Mouse (Mus musculus) urinary bladder, postnatal 4 days (tissue): ENCODE results near the gene Abtb1.

Experiments
- DNase-seq, 2 experiments: peaks; one replicate each; pipeline ENCODE4 v3.0.0; 2021 to 2022; ENCODE audit warnings: low spot score in 2 of 2

The Abtb1 gene

DNA sequence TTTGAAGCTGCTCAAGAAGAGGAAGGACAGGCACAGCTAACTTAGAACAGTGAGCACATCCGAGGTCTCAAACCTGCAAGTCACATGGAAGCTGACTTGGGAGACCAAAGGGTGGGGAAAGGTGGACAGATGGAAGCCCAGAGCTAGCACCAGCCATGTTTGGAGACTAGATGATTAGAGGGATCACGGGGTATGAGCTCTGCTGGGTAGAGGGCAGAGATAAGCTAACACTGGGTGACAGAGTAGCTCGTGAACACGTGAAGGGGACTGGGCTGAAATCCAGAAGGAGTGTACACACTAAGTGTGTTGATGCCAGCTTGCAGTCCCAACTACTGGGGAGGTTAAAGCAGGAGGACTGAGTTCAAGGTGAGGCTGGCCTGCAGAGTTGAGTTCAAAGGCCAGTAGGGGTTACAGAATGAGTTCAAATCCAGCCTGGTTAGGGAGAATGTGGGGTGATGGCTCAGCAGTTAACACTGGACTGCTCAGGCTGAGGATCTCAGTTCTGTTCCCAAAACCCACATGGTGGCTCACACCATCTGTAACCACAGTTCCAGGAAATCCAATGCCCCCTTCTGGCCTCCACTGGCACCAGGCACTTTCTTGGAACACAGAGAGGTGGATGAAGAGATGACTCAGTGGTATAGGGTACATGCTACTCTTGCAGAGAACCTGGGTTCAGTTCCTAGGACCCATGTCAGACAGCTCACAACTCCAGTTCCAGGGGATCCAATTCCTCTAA, 37.7 kb downstream of the Abtb1 start:
- no peak for DNase-seq

DNA sequence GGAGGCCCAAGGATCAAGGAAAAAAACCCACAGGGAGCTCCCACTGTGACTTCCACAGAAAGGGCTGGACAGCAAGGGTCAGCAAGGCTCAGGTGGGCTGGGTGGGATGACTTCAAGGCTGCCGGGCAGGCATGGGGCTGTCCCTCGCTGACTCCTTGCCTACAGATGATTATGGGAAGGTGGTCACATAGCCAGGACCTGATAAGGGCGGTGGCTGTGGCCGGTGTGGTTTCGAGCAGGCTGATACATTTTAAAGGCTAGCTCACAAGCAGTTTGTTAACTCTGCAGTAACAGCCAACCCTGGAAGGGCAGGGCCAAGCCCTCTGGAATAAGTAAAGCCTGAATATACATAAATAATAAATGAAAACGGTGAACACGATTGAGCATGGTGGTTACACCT, 38.7 kb downstream of the Abtb1 start:
- no peak for DNase-seq

DNA sequence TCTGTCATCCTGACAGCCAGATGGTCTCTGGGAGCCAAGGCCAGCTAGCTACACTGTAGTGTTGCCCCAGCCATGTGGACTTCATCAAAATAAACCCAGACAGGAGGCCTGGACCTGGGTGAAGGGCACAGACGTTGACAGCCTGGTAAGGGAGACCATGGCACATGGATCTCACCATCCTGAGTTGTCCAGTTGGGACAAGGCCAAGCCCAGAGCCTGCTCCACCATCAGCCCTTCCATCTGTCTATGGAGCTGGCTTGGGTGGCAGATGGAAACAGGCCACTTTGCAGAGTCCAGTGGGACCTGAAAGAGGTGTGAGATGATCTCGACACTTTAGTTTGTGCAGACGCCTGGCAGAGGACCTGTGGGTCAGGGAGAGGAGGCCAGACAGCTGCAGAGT, 41.0 kb downstream of the Abtb1 start:
- no peak for DNase-seq

GRCm38 (mm10) chr6:88800191-88800590, 41.6 kb downstream of the Abtb1 start:
- DNase-seq = no peak

DNA sequence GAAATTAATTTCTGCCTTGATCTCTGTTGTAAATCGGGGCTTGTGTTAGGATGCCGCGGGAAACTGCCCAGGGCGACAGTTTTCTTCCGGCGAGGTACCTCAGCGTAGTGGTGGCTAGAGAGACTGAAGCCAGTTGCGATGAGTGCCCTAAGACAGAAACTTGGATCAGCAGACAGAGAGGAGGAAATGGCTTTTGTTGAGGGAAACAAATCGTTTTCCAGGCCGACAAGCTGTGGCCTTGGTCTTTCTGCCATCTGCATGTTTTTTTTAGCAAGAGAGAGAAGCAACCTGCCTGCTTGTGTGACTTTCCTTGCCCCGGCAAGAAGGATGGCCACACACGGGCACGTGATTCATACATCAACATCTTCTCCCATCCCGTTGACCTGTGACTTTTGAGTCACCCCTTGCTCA, 47.2 kb downstream of the Abtb1 start:
- no peak for DNase-seq

GRCm38 (mm10) chr6:88793872-88794271, 47.9 kb downstream of the Abtb1 start:
- DNase-seq = no peak

DNA sequence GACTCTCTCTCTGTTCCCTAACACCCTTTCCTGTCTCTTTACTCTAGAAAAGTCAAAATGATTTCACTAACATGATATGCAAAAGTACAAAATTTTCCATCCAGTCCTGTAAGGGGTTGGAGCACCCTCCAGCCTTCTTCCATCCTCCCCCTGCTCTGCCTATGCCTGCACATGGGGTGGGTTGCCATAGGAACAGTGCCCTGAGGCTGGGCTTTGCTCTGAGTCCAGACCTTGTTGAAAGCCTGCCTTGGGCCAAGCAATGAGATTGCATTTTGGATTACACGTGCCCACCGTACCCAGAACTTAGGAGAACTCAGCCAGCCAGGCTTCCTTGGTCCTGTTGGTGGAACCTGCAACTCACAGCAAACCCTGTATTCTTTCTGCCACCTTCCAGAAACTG, 48.5 kb downstream of the Abtb1 start:
- DNase-seq = no peak

- DNase-seq = no peak
These were observed 49.6 kb downstream of the Abtb1 start for GRCm38 (mm10) chr6:88792147-88792691.

DNA sequence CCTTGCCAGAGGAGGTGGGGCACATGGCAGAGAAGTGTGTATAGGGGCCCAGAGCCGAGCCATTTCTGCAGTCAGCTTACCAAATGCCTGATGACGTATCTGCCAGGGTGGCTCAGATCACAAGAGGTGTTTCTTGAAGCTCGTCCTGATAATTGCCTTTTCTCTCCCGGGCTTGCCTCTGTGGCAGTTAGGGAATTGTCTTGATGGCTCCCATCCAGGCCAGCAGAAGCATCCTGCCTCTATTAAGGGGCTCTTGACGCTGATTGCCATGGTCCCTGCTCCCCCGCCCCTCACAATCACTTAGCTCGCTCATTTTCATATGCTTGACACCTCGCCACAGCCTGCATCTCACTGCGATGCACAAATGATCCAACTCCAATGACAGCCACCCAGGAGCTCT, 50.5 kb downstream of the Abtb1 start:
- no peak for DNase-seq

DNA sequence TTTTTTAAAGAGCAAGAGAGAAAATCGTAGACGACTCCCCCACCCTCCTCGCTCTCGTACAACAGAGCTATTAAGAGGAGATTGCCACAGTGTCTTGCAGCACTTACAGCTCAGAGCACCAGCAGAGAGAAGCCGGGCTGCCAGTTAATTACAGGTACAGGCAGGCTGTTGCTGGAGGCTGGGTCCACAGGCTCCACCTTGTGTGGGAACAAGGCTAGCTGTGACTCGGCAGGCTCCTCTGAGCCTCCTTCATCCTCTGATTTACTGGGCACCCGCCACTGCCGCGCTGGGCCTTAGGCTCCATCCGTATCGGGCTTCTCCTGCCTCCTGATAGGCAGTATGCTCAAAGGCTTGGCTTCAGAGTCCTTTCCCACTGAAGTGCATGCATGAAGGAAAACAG, 53.6 kb downstream of the Abtb1 start:
- no peak for DNase-seq

- no peak for DNase-seq
These were observed 54.3 kb downstream of the Abtb1 start for GRCm38 (mm10) chr6:88787496-88787895.

DNA sequence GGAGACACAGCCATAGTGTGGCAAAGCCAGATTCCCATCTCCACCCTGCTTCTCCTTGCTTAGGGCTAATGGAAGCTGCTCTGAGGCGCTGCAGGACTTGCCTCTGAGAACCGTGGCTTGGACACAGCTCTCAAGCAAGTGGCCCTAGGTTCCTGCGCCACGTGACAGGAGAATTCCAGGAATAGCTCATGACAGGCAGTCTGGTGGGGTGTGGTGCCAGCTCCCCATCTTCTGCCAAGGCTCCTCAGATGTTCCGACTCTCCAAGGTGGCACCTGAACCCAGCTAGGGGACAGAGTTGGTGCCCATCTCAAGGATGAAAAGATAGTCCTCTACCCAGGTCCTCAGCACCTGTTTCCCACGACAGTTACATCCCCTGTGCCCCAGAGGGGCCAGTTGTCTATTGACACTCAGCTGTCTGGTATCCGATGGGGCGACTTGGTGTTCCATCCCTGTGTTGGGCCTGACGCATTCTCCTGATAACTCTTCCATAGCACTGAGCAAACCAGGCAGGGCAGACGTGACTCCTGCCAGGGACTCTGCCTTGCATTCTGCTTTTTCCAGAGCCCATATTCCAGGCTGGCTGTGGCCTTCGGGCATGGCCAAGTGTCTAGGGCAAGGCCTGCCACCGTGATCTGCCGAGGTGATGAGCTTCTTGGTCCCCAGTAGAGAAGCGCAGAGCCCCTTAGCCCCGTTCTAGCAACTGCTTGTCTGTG, 54.9 kb downstream of the Abtb1 start:
- DNase-seq = no peak
